Mouse (Mus musculus): Measurements from ENCODE around the gene Mycn. TPM values are rescaled to one million over a fixed set of nuclear protein-coding genes. Genes with fewer than 3 reads are reported as not detected.

Mycn gene
- polyA plus RNA-seq, 1 experiment, result 2.4 TPM

GRCm38 (mm10) chr12:12964856-12965255 is 23.1 kb upstream of the Mycn start:
- DNase-seq, result no peak
- Histone ChIP-seq H3K36me3 (ENCODE audit: control insufficient read depth, insufficient read depth, low read length) (no peaks in the 10 kb centered on the region), H3K27me3 (replicated peaks; ENCODE audit: control insufficient read depth, insufficient read depth, low read length) (no peaks in the 10 kb centered on the region), H3K27ac (ENCODE audit: insufficient read depth, low read depth, low read length) (no peak overlapping the region), H3K4me3 (ENCODE audit: insufficient read depth, low read depth, low read length) (no peak overlapping the region), H3K4me1 (ENCODE audit: control insufficient read depth, insufficient read depth, low read length) (no peaks in the 10 kb centered on the region)
- TF ChIP-seq POLR2A (IDR thresholded peaks at IDR 0.05; ENCODE audit: low read depth, low read length), result no peak
- TF ChIP-seq CTCF (conservative IDR thresholded peaks at IDR 0.05; ENCODE audit: insufficient read depth, insufficient read length, low read depth, low read length), result no peak
- 91% methylated on average over 3 of the region's 3 CpGs for WGBS

GRCm38 (mm10) chr12:12947606-12948005 is 5.9 kb upstream of the Mycn start:
- Histone ChIP-seq H3K36me3 (ENCODE audit: control insufficient read depth, insufficient read depth, low read length) (no peaks in the 10 kb centered on the region), H3K27me3 (replicated peaks; ENCODE audit: control insufficient read depth, insufficient read depth, low read length) (no peaks in the 10 kb centered on the region), H3K4me3 (ENCODE audit: insufficient read depth, low read depth, low read length) (no peak overlapping the region), H3K27ac (ENCODE audit: insufficient read depth, low read depth, low read length) (no peak overlapping the region), H3K4me1 (ENCODE audit: control insufficient read depth, insufficient read depth, low read length) (no peaks in the 10 kb centered on the region)
- WGBS, result 67% methylated on average over 4 of the region's 4 CpGs
- TF ChIP-seq CTCF (conservative IDR thresholded peaks at IDR 0.05; ENCODE audit: insufficient read depth, insufficient read length, low read depth, low read length) (no peak), POLR2A (IDR thresholded peaks at IDR 0.05; ENCODE audit: low read depth, low read length) (no peak)
- no peak for DNase-seq

GRCm38 (mm10) chr12:12943288-12943687 is 1.6 kb upstream of the Mycn start:
- no peak for TF ChIP-seq POLR2A (IDR thresholded peaks at IDR 0.05; ENCODE audit: low read depth, low read length)
- TF ChIP-seq CTCF (conservative IDR thresholded peaks at IDR 0.05; ENCODE audit: insufficient read depth, insufficient read length, low read depth, low read length), result no peak
- no peak overlapping the region for H3K27ac ChIP-seq (ENCODE audit: insufficient read depth, low read depth, low read length)
- no peaks in the 10 kb centered on the region for H3K36me3 ChIP-seq (ENCODE audit: control insufficient read depth, insufficient read depth, low read length)
- no peak for DNase-seq
- WGBS, result 88% methylated on average over 6 of the region's 6 CpGs
- no peaks in the 10 kb centered on the region for H3K27me3 ChIP-seq (replicated peaks; ENCODE audit: control insufficient read depth, insufficient read depth, low read length)
- H3K4me3 ChIP-seq (ENCODE audit: insufficient read depth, low read depth, low read length), result no peak overlapping the region
- peaks cover 5% of the 10 kb centered on the region; the same call in 1 of the 2 replicates for H3K4me1 ChIP-seq (ENCODE audit: control insufficient read depth, insufficient read depth, low read length)

DNA sequence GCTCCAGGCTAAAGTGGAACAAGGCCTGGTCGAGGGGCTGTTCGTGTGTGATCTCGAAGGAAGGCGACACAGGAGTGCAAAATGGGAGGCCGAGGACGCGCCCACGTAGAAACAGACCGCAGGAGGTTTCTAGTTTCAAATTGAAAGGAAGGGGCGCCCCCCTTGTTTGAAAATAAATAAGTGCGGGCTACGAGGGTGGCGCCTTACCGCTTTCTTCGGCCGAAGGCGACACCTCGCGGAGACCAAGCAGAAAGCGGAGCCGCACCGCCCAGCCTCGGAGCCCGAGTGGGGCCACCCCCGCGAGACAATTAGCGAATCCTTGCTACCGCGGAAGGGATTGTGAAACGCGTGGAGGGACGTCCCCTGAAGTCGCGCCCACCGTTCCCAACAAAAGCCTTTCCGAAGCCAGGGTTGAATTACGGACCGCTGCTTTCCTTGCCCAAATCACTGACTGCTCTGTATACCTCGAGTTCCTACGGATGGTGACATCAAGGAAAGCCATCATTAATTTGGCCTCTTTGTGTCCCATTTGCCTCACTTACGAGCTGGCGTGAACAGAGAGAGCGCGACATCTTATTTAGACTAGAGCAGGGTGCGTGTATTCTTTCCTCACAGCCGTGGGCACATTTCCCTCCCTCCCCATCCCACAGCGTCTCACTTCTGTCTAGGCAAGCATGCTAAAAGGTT is 793 bp upstream of the Mycn start:
- Histone ChIP-seq H3K36me3 (ENCODE audit: control insufficient read depth, insufficient read depth, low read length) (no peaks in the 10 kb centered on the region), H3K27me3 (replicated peaks; ENCODE audit: control insufficient read depth, insufficient read depth, low read length) (no peaks in the 10 kb centered on the region), H3K4me3 (ENCODE audit: insufficient read depth, low read depth, low read length) (peak overlapping the region; percentile 81), H3K27ac (ENCODE audit: insufficient read depth, low read depth, low read length) (0 out of 2 replicates have a peak overlapping the region, but pooled peaks have one; percentile 12), H3K4me1 (ENCODE audit: control insufficient read depth, insufficient read depth, low read length) (peaks cover 5% of the 10 kb centered on the region; the same call in 1 of the 2 replicates)
- DNase-seq, result peak; percentile 91
- no peak for TF ChIP-seq POLR2A (IDR thresholded peaks at IDR 0.05; ENCODE audit: low read depth, low read length)
- TF ChIP-seq CTCF (conservative IDR thresholded peaks at IDR 0.05; ENCODE audit: insufficient read depth, insufficient read length, low read depth, low read length), result peak; percentile 72
- WGBS, result 3% methylated on average over 47 of the region's 47 CpGs

DNA sequence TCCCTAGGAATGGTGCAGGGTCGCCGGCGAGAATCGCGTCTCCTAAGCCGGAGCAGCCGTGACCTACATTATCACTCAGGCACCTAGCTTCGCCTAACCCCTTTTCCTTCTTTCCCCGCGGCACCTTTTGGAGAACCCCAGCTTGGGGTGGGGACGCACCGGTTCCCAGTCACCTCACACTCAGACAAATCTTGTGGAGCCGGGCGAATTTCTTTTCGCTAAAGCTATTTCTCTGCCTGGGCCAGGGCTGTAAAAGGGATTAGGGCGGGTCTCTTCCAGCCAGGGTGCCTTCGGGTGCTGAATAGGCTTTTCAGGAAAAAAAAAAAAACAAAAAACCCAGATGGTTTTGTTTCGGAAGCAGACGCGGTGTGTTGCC is 597 bp downstream of the Mycn start:
- peak; percentile 27 for DNase-seq
- no peaks in the 10 kb centered on the region; the same call in 1 of the 2 replicates for H3K36me3 ChIP-seq (ENCODE audit: control insufficient read depth, insufficient read depth, low read length)
- peaks cover 5% of the 10 kb centered on the region; the same call in 1 of the 2 replicates for H3K4me1 ChIP-seq (ENCODE audit: control insufficient read depth, insufficient read depth, low read length)
- under 1% methylated on average over 20 of the region's 20 CpGs for WGBS
- TF ChIP-seq POLR2A (IDR thresholded peaks at IDR 0.05; ENCODE audit: low read depth, low read length), result no peak
- TF ChIP-seq CTCF (conservative IDR thresholded peaks at IDR 0.05; ENCODE audit: insufficient read depth, insufficient read length, low read depth, low read length), result no peak
- H3K27me3 ChIP-seq (replicated peaks; ENCODE audit: control insufficient read depth, insufficient read depth, low read length), result no peaks in the 10 kb centered on the region
- H3K27ac ChIP-seq (ENCODE audit: insufficient read depth, low read depth, low read length), result no peak overlapping the region
- H3K4me3 ChIP-seq (ENCODE audit: insufficient read depth, low read depth, low read length), result peak overlapping the region; percentile 81

DNA sequence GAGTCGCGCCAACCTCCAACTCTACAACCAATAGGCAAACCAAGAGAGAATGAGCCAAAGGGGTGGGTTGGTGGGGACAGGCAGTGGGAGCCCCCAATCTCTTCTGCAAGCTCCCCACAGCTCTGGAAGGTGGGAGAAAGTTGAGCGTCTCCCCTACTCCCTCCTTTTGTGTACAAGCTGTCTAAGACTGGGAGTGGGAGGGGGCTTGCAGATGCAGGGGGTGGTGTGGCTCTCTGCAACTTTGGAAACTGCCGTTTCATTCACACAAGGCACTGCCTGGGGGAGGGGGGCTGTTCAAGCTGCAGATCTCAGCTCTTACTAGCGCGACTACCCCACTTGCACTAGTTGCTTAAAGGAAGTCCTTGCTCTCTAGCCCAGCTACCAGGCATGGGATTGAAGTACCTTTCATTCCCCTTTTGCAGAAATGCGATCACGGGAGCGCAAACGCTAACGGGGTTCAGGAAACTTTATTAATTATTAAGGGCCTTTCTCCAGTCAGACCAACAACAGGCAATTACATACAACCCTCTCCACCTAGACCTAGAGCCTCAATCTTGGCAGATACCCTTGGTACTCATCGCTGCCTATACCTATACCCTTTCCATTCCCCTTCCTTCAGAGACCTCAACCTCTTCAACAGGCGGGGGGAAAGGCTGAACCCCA is 1.1 kb downstream of the Mycn start:
- peak; percentile 25 for DNase-seq
- H3K27me3 ChIP-seq (replicated peaks; ENCODE audit: control insufficient read depth, insufficient read depth, low read length), result no peaks in the 10 kb centered on the region
- no peak overlapping the region for H3K27ac ChIP-seq (ENCODE audit: insufficient read depth, low read depth, low read length)
- H3K36me3 ChIP-seq (ENCODE audit: control insufficient read depth, insufficient read depth, low read length), result no peaks in the 10 kb centered on the region; the same call in 1 of the 2 replicates
- H3K4me1 ChIP-seq (ENCODE audit: control insufficient read depth, insufficient read depth, low read length), result peaks cover 5% of the 10 kb centered on the region; the same call in 1 of the 2 replicates
- no peak for TF ChIP-seq POLR2A (IDR thresholded peaks at IDR 0.05; ENCODE audit: low read depth, low read length)
- TF ChIP-seq CTCF (conservative IDR thresholded peaks at IDR 0.05; ENCODE audit: insufficient read depth, insufficient read length, low read depth, low read length), result no peak
- WGBS, result 3% methylated on average over 13 of the region's 13 CpGs
- peak overlapping the region; percentile 81 for H3K4me3 ChIP-seq (ENCODE audit: insufficient read depth, low read depth, low read length)
